Mouse (Mus musculus) adrenal gland (tissue): ENCODE measurements around the gene Ptn.

Experiments
- intact Hi-C: fragments of 180-260 bp; cut with DNase I; formaldehyde crosslinking; loops from one replicate; pipeline ENCODE4 v1.15.1; 2025

The Ptn gene

GRCm38 (mm10) chr6:36818281-36819018 is 8.4 kb upstream of the Ptn start:
- intact Hi-C loops, result no loop called here

DNA sequence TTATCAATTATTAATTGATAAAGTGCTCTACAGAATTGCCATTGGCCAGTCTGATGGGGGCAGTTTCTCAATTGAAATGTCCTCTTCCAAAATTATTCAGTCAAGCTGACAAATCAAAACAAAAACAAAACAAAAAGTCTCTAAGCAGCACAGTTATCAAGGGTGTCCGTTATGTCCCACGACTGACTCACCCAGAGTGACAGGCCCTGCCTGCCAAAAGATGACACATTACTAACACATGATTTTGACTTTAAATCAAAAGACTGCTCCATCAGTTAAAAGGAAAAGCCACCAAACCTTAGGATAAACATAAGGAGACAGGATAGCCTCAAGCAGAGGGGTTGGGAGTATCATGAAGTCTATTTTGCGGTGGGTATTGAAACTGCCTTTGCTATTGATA is 6.6 kb upstream of the Ptn start:
- intact Hi-C loops, result no loop called here

- intact Hi-C loops, result no loop called here
Measured at GRCm38 (mm10) chr6:36815992-36816391, 6.0 kb upstream of the Ptn start.

DNA sequence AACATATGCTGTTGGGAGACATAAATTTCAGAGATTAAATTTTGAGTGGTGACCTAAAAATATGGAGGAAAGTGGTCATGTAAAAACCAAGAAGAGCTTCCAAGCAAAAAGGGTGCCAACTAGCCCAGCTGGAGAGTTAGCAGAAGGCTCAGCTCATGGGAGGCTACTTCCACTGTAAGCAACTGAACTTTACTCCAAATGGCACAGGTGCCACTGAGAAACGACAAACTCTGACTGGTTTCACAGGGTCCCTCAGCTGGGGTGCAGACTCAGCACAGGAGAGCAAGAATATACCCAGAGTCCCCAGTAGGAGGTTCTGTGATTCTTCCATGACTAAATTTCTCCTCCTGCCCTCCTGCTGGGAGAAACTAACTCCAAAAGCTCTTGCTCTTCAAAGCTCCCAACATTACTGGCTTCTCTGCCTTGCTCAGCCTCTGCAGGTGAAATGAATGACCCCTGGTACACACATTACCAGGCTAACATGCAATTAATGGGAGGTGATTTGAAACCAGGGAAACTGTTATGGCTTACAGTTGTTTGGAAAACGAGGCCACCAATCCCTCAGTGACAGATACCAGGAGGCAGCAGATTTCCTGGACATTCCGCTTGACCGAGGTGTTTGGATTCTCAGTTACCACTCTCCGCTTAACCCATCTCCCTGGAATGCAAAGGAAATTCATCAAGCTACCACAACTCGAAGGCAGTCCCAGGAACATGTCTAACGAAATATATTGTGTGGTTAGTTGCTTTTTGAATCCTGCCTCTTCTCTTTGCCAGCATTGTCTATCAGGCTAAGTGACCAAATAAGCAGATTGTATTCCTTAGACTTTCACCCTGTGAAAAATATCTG is 2.9 kb upstream of the Ptn start:
- intact Hi-C loops, result no loop called here

- intact Hi-C loops, result no loop called here
Measured at GRCm38 (mm10) chr6:36810448-36810847, 428 bp upstream of the Ptn start.

DNA sequence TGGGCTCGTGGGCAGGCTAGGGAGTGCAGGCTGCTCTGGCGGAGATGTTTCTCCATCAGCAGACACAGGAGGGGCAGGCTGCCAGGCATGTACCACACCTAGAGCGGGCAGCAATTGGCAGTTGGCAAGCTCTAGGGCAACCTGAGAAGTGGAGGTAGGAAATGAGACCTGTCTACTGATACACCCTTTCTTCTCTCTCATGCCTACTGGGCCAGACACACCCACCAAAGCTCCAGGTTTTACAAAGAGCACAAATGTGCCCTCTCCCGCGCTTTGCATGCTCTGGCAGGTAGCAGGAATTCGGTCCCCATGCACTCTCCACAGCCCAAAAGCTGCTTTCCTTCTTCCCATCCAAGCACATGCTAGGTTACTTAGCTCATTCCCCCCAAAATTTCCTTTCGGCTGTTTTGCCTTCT is 701 bp downstream of the Ptn start:
- intact Hi-C loops, result no loop called here

DNA sequence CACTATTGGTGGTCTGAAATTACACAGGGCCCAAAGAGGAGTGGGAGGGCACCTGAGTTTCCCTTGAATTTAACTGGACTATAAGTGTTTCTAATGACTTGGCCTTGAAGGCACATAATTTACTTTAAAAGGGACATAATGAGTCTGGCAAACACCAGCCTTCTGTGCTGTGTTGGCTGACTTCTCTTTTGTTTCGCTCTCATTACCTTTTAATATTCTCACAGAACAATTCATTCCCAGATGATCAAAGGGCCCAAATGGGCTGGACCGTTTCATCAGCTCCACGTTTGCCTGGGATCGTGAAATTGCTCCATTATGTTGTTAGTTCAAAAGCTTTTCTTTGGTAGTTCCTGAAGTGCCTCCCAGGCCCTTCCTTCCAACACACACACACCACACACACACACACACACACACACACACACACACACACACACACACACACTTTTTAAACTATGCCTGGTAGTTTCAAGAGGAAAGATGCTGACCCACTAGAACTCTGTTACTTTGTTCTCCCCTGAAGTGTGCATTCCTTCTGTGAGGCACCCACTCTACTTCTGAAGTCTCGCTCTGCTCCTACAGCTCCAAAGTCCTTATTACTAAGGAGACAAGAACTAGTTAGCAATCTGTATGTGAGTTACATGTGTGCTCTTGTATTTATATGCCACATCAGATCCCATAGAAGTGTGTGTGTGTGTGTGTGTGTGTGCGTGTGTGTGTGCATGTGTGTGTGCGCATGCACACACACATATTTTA is 1.5 kb downstream of the Ptn start:
- intact Hi-C loops, result no loop called here

- intact Hi-C loops, result no loop called here
Measured at GRCm38 (mm10) chr6:36806906-36807305, 3.1 kb downstream of the Ptn start.

GRCm38 (mm10) chr6:36800309-36800946 is 9.6 kb downstream of the Ptn start:
- intact Hi-C loops, result no loop called here

DNA sequence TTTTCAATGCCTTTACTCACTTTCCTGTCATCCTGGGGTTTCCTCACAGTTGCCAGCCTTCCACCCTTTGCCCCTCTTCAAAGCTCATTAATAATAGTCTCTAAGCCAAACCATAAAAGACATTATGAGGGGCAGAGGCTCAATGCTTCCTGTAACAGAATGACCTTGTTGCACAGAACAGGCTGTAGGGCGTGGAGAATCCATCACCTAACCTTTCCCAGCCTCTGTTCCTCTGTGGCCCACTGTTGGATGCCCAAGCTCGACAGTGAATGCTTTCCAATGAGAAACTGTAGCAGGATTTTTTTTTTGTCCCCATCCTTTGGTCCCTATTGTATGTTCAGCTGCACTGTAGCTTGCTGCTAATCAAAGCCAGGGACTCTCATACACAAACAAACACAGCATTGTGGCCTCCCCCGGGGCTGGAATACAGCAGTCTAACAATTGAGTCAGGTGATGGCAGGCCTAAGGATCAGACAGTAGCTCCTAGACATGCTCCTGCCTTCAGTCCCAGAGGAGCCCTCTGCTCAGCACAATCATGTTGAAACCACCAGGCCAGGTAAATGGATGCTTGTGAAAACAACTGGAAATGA is 12.9 kb downstream of the Ptn start:
- intact Hi-C loops, result no loop called here

DNA sequence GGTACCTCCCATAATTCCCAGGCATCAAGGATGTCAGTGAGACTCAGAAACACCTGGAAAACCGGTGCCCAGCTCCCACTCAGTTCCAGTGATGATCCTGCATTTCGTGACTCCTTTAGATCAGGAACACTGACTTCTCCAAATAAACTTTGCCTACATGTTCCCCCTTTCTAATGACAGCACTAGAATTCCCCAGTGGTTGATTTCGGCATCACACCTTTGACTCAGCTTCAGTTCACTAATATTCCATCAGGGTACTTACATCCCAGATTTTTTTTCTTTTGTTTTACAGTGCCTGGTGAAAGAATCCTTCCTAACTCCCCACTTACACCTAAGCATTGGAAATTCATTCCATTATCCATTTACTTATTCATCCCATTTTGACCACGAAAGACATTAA is 15.5 kb downstream of the Ptn start:
- intact Hi-C loops, result no loop called here

- intact Hi-C loops, result no loop called here
Measured at GRCm38 (mm10) chr6:36793775-36794174, 16.2 kb downstream of the Ptn start.

GRCm38 (mm10) chr6:36789261-36789660 is 20.8 kb downstream of the Ptn start:
- intact Hi-C loops, result no loop called here

DNA sequence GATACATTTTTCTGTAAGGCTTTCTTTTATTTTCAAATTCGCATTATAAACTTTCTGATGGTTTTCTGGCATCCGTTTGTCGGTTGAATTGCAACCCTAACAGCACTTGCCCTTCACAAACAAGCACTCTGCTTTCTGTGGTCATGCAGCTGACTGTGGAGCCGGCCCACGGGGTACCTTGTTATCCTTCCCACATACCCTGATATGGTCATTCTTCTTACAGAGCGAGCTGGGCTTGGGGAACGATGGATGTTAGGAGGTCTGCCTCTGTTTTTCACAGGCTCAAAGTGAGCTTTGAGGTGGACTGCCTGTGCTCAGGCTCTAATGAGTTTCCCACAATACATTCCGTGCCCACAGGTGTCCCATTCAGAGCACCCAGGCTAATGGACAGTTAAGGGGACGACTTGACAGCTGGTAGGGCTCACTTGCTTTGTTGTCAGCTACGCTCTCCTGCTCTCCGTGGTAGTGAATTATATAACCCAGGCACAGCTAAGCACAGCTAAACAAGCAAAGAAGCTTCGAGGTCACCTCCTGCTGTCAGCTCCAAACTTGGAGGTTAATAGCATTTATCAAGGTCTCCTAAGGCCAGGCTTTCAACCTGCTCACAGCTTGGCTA is 21.3 kb downstream of the Ptn start:
- intact Hi-C loops, result no loop called here

GRCm38 (mm10) chr6:36784682-36785208 is 25.3 kb downstream of the Ptn start:
- intact Hi-C loops, result no loop called here

- intact Hi-C loops, result no loop called here
Measured at GRCm38 (mm10) chr6:36782481-36782880, 27.5 kb downstream of the Ptn start.

DNA sequence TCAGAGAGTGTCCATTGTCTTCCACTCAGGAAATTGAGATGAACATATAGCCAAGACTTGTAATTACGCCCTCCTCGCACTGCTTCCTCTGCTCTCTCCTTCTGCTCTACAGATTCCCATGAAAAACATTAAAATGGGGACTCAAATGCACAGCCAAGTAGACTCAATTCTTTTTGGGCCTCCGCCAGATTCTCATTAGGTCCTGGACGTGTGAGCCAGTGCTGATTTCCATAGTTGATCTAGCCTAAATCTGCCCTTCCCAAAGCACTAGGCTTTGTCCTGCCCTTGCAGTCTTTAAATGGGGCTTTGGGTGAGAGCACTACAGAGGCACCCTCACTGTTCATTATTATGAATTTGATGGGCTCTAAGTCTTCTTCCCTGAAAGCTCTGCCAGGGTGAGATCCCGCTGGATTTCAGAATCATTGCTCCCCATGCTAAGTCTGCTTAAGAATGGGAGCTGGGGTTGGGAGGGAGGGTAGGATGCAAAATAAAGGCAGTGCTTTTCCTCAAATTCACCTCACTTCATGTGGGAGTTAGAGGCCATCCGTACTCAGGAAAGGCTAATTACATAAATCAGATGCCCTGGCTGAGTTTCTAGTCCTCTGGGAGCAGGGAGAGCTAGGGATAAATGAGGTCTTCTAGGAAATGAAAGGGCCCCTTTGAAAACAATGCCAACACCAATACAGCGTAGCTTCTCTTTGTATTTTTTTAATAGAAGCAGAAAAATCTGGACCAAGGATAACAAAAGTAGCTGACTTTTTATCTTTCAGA is 32.3 kb downstream of the Ptn start:
- intact Hi-C loops, result no loop called here

DNA sequence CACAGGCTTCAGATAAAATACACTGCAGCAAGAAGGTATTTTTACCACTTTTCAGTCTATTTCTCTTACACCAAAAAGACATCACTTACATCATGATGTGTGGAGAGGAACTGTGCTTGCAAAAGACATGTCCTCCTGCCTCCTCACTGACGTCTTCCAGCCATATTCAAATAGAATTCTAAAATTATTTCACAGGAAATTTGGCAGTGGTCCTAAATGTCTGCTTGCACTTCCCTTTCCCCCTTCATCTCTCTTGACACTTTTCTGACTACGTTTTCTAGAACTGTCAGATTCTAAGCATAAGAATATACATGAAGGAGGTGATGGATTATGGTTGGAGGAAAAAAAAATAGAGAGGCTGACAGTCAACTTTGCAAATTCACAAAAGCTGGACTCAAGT is 33.0 kb downstream of the Ptn start:
- intact Hi-C loops, result no loop called here

DNA sequence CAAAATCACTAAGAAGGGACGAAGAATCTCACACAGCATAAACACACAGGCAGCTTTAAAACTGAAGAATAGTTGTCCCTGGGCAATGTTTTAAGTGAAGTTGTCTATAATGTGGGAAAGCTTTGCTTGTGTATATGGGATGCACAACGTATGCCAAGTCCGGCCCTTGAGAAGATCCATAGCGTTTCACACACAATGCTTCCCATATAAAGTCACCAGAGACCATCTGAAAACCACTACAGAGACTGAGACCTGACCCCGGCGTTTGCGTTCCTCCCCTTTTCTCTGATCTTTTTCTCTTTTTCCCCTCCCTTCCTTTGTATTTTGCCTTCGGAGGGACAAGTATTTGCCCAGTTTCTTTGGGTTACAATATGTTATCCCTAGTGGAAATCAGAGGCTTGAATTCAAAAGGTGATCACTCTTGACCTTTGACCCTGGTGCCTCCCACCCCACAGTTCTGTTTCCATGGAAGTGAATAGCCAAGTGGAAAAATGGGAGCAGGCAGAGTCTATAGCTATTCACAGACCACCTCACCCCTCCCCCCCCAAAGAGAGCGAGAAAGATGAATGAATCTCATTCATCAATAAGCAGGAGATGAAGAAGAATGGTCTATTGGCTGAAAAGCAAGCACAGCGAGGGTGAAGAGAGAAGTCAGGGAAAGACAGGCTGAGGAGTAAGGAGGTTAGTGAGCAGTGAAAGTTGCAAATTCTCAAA is 34.2 kb downstream of the Ptn start:
- intact Hi-C loops, result no loop called here
